Mouse (Mus musculus): Measurements from ENCODE around the gene Rpia. TPM values are rescaled to one million over a fixed set of nuclear protein-coding genes. Genes with fewer than 3 reads are reported as not detected.

The Rpia gene
- polyA plus RNA-seq, 1 experiment from 2014 or later: 13.7 TPM

- DNase-seq (ENCODE audit: low read depth, low spot score) (no peak), ATAC-seq (no peak)
- H3K27me3 ChIP-seq: peaks cover 50% of the 10 kb centered on the region
- ChIA-PET CTCF (no interaction called here), POLR2A (no interaction called here)
- in situ Hi-C loops (cut with MboI; ENCODE audit: low pct_unique_long_range_greater_than_20kb): no loop called here
- no peak for TF ChIP-seq CTCF (IDR thresholded peaks at IDR 0.05)
These were observed 56.5 kb downstream of the Rpia start for GRCm38 (mm10) chr6:70735528-70735927.

- TF ChIP-seq CTCF (IDR thresholded peaks at IDR 0.05): no peak
- CTCF ChIA-PET: interaction anchor here (1.6 kb wide), 1 partner anchor 38 kb away, joined by 5 read pairs; no protein-coding TSS in a partner anchor
- in situ Hi-C loops (cut with MboI; ENCODE audit: low pct_unique_long_range_greater_than_20kb): no loop called here
- DNase-seq (ENCODE audit: low read depth, low spot score) (no peak), ATAC-seq (no peak)
- peaks cover 71% of the 10 kb centered on the region for H3K27me3 ChIP-seq
- POLR2A ChIA-PET: no interaction called here
These were observed 61.2 kb downstream of the Rpia start for GRCm38 (mm10) chr6:70730828-70731227.

- in situ Hi-C loops (cut with MboI; ENCODE audit: low pct_unique_long_range_greater_than_20kb): no loop called here
- TF ChIP-seq CTCF (IDR thresholded peaks at IDR 0.05): no peak
- DNase-seq (ENCODE audit: low read depth, low spot score) (no peak), ATAC-seq (no peak)
- H3K27me3 ChIP-seq: peaks cover 75% of the 10 kb centered on the region
- ChIA-PET POLR2A (no interaction called here), CTCF (interaction anchor here (0.6 to 1.6 kb wide), 5 partner anchors 12 to 40 kb away, joined by 3 to 5 read pairs (median 3); no protein-coding TSS in a partner anchor)
These were observed 62.9 kb downstream of the Rpia start for GRCm38 (mm10) chr6:70729125-70729524.

- POLR2A ChIA-PET: no interaction called here
- peaks cover 81% of the 10 kb centered on the region for H3K27me3 ChIP-seq
- in situ Hi-C loops (cut with MboI; ENCODE audit: low pct_unique_long_range_greater_than_20kb): no loop called here
- TF ChIP-seq CTCF (IDR thresholded peaks at IDR 0.05): no peak
- DNase-seq (ENCODE audit: low read depth, low spot score) (no peak), ATAC-seq (no peak)
- CTCF ChIA-PET: interaction anchor here (1.3 kb wide), 1 partner anchor 14 kb away, joined by 8 read pairs; no protein-coding TSS in a partner anchor
These were observed 64.8 kb downstream of the Rpia start for GRCm38 (mm10) chr6:70727094-70727721.

GRCm38 (mm10) chr6:70725639-70726038 lies 66.4 kb downstream of the Rpia start:
- ChIA-PET CTCF (interaction anchor here (0.9 to 2.0 kb wide), 2 partner anchors 12 to 20 kb away, joined by 3 to 9 read pairs; no protein-coding TSS in a partner anchor), POLR2A (no interaction called here)
- no peak for TF ChIP-seq CTCF (IDR thresholded peaks at IDR 0.05)
- ATAC-seq: no peak
- in situ Hi-C loops (cut with MboI; ENCODE audit: low pct_unique_long_range_greater_than_20kb): no loop called here
- no peak for DNase-seq (ENCODE audit: low read depth, low spot score)
- H3K27me3 ChIP-seq: peaks cover 91% of the 10 kb centered on the region

GRCm38 (mm10) chr6:70724722-70725121 lies 67.3 kb downstream of the Rpia start:
- ATAC-seq (no peak), DNase-seq (ENCODE audit: low read depth, low spot score) (no peak)
- ChIA-PET CTCF (interaction anchor here (1.3 to 2.0 kb wide), 2 partner anchors 8 to 11 kb away, joined by 3 to 9 read pairs; no protein-coding TSS in a partner anchor), POLR2A (no interaction called here)
- in situ Hi-C loops (cut with MboI; ENCODE audit: low pct_unique_long_range_greater_than_20kb): loop anchor here (5.0 kb wide), 1 partner anchor 43 kb away; no protein-coding TSS in a partner anchor
- no peak for TF ChIP-seq CTCF (IDR thresholded peaks at IDR 0.05)
- peaks cover 93% of the 10 kb centered on the region for H3K27me3 ChIP-seq

GRCm38 (mm10) chr6:70722298-70722697 lies 69.7 kb downstream of the Rpia start:
- no peak for ATAC-seq
- ChIA-PET POLR2A (no interaction called here), CTCF (interaction anchor here (1.2 to 1.6 kb wide), 2 partner anchors 9 to 12 kb away, joined by 5 read pairs; no protein-coding TSS in a partner anchor)
- H3K27me3 ChIP-seq: peaks cover 86% of the 10 kb centered on the region
- no peak for DNase-seq (ENCODE audit: low read depth, low spot score)
- TF ChIP-seq CTCF (IDR thresholded peaks at IDR 0.05): no peak
- in situ Hi-C loops (cut with MboI; ENCODE audit: low pct_unique_long_range_greater_than_20kb): loop anchor here (5.0 kb wide), 1 partner anchor 45 kb away; no protein-coding TSS in a partner anchor

- ATAC-seq (no peak), DNase-seq (ENCODE audit: low read depth, low spot score) (no peak)
- TF ChIP-seq CTCF (IDR thresholded peaks at IDR 0.05): no peak
- H3K27me3 ChIP-seq: peaks cover 78% of the 10 kb centered on the region
- ChIA-PET CTCF (no interaction called here), POLR2A (no interaction called here)
- in situ Hi-C loops (cut with MboI; ENCODE audit: low pct_unique_long_range_greater_than_20kb): no loop called here
These were observed 73.3 kb downstream of the Rpia start for GRCm38 (mm10) chr6:70718760-70719159.

- ATAC-seq: no peak
- no peak for TF ChIP-seq CTCF (IDR thresholded peaks at IDR 0.05)
- in situ Hi-C loops (cut with MboI; ENCODE audit: low pct_unique_long_range_greater_than_20kb): no loop called here
- CTCF ChIA-PET: no interaction called here
- no peak for DNase-seq (ENCODE audit: low read depth, low spot score)
- H3K27me3 ChIP-seq: peaks cover 73% of the 10 kb centered on the region
- POLR2A ChIA-PET: no interaction called here
These were observed 73.9 kb downstream of the Rpia start for GRCm38 (mm10) chr6:70718164-70718563.

GRCm38 (mm10) chr6:70716701-70717393 lies 75.2 kb downstream of the Rpia start:
- peaks cover 66% of the 10 kb centered on the region for H3K27me3 ChIP-seq
- no peak for TF ChIP-seq CTCF (IDR thresholded peaks at IDR 0.05)
- in situ Hi-C loops (cut with MboI; ENCODE audit: low pct_unique_long_range_greater_than_20kb): no loop called here
- ChIA-PET POLR2A (no interaction called here), CTCF (interaction anchor here (1.0 to 4.9 kb wide), 2 partner anchors 8 to 45 kb away, joined by 3 to 24 read pairs; no protein-coding TSS in a partner anchor)
- ATAC-seq: no peak
- no peak for DNase-seq (ENCODE audit: low read depth, low spot score)

Other genes starting within 250 kb of the Rpia start
- gene Eif2ak3, start 52.3 kb upstream of the Rpia start, polyA plus RNA-seq (2021): 47.3 TPM
- gene Tex37, start 126.7 kb upstream of the Rpia start, polyA plus RNA-seq (2021): not detected
- gene Foxi3, start 164.3 kb upstream of the Rpia start, polyA plus RNA-seq (2021): not detected